Mouse (Mus musculus) adrenal gland, adult 8-10 months (tissue): ENCODE results near the gene Cnga3. TPM values are rescaled to one million over a fixed set of nuclear protein-coding genes. Genes with fewer than 3 reads are reported as not detected.
A peak's percentile ranks its signal among the peaks of the same experiment; 100 is the strongest.

ENCODE experiments used
- DNase-seq: peaks from one replicate; pipeline ENCODE4 v3.0.0; 2022
- total RNA-seq, 4 experiments: library from RNA; stranded (reverse); gene quantifications; 2 replicates each; pipeline ENCODE4 v1.2.4; 2022

Cnga3 gene
- total RNA-seq, 4 experiments from 2014 or later: 2.6 to 4.1 (median 3.0) TPM

DNA sequence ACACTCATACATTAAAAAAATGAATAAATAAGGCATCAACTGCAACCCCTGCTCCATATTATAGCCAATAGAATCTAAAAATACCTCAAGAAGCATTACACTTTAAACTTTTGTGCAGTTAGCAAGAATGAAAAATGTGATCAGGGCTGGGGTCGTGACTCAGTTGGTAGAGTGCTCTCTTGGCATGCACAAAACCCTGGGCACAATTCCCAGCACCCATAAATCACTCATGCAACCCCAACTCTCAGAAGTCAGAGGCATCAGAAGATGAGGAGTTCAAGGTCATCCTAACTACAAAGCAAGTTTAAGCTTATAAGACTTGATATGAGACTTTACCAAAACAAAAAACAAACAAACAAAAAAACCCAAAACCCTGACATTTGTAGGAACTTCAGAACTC is 73.5 kb downstream of the Cnga3 start:
- DNase-seq: peak; percentile 63

DNA sequence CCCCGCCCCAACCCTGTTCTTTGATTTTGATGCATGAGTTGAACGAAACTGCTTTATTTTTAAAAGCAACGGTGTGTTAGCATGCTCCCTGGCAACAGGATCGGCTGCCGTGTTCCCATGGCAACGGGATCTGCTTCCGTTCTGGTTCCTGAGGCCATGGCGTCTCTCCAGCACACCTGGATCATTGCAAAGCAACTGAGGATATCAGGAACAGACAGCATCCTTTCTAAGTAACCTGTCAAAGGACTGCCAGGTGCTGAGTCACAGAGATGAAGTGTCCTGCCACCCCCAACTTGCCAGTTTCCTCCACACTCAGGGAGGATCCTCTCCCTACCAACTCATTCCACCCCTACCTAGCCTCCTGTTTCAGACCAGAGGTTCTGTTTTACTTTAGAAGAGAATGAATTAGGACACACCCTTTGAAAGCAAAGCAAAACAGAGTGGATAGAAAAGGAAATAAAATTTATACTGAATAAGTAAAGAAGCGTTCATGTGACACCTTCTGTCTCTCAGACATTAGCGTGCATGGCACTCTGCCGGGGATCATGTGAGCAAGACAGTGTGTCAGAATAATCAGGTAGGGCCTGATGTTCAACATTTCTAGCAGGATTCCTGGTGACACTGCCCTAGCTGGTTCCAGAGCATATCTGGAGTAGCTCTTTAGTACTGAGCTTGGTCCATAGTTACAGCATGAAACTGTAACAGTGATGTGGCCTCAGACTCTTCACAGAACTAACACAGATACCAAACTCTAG is 74.1 kb downstream of the Cnga3 start:
- no peak for DNase-seq

DNA sequence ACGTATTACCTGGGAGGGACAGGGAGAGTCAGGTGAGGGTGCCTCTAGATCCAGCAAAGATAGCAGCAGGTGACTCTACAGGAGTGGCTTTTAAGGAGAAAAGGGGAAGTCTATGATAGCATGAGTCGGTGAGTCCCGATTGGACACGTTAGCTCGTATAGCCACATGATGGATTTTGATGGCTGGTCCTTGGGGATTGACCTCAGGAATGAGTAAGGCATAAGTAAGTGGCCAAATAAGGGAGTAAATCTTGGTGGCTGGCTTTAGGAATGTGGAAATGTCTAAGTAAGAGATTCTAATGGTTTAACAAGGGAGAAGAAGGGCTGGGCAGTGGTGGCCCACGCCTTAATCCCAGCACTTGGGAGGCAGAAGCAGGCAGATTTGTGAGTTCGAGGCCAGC is 74.7 kb downstream of the Cnga3 start:
- DNase-seq: no peak

DNA sequence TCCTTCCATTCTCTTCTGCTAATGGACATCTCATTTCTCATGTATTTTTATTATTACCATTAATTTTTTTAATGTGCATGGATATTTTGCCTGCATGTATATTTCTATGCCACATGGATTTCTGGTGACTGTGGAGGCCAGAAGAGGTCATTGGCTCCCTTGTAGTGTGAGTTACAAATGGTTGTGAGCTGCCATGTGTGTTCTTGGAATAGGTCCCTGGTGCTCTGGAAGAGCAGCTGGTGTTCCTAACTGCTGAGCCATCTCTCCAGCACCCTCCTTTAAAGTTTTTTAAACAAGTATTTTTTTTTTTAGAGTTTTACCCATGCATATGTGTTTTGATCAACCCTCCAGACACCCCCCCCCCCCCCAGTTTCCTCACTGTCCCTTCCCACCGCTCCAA is 82.2 kb downstream of the Cnga3 start:
- DNase-seq: no peak

DNA sequence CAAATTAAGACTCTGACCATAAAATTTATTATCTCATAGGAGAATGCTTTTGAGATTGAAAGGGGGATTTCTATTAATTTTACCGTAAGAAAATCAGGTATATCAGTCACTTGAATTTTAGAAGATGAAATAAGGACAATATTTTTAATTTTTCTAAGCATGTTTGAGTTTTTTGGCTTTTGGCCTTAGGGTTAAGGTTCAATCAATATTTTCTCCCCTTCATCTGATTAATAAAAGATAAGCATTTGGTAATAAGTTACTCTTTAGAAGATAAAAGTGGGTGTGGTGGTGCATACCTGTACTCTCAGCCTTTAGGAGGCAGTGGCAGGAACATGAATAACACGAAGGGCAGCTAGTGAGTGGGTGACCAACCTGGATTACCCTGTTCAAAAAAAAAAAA is 84.7 kb downstream of the Cnga3 start:
- DNase-seq: no peak

DNA sequence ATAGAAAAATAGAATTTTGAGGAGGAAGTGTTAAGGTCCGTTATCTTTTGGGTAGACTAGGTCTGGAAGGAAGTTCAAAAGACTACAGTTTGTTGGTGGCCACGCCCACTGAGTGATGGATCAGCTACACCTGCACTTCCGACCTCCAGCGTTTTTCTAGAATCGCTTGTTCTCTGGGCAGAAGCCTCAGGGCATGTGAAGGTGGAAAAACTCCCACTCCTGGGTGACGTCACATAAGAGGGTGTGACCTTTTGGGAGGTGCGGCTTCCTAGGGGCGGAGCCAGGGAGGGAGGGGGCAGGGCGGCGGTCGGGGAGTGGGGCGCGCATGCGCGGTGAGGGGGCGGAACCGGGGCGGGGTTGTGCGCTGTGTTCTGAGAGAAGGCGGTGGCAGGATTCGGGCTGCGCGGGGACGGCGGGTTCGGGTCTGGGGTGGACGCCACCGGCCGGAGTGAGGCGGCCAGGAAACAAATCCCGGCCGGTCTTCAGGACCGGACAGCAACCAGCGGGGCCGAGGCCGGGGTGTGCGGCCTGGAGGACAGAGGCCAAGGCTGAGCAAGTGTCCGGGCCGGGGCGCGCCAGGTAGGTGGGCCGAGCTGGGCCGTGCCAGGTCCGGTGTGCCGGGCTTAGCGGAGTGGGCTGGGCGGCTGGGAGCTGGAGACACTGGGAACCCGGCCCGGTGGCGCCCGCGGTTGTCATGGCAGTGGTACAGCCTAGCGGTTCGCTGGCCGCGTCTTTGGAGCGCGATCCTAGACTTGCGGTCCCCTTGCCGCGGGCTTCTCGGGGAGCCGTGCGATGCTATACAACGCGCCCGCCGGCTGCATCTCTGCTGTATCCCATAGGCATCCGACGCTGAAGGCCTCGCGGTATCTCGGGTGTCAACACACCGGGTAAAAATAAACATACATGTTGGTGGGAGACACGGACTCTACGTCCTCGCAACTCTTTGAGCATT is 85.6 kb downstream of the Cnga3 start, which contains the start of gene Inpp4a:
Gene Inpp4a, plus strand, starts transcription at position 326 of the 952 bp plus-strand sequence.
- DNase-seq: peak; percentile 87

DNA sequence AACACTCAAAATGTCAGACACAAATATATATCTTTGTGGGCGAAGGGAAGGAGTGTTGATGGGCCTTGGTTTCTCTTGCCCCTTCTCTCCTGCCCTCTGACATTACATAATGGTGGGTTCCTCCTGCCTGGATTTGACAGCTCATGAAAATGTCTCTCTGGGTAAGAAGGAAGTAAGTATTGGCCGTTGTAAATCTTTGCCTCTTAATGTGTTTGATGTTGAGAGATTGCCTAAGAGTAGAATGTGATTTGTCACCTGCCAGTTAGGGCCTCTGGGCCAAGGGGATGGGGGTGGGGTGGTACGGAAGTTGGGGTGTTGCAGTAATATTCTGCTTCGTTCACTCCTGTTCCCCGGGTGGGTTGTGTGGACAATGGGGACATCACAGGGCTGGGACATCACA is 86.4 kb downstream of the Cnga3 start:
- DNase-seq: no peak

DNA sequence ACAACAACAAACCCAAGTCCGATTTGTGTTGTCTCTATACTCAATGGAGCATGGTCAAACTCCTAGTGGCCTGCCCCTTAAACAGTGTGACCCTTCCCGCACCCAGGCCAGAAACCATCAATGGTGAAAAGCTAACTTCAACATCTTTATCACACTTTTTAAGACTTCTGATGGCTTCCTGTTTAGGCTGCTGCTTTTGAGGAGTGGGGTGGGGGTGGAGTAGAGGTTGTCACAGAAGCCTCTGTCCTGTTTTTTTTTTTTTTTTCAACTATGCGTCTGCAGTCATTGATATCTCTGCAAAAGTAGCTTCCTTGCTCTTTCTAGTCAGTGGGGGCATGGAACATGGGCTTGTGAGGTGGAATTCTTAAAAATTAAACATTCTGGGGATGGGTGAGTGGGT is 88.6 kb downstream of the Cnga3 start:
- DNase-seq: no peak

DNA sequence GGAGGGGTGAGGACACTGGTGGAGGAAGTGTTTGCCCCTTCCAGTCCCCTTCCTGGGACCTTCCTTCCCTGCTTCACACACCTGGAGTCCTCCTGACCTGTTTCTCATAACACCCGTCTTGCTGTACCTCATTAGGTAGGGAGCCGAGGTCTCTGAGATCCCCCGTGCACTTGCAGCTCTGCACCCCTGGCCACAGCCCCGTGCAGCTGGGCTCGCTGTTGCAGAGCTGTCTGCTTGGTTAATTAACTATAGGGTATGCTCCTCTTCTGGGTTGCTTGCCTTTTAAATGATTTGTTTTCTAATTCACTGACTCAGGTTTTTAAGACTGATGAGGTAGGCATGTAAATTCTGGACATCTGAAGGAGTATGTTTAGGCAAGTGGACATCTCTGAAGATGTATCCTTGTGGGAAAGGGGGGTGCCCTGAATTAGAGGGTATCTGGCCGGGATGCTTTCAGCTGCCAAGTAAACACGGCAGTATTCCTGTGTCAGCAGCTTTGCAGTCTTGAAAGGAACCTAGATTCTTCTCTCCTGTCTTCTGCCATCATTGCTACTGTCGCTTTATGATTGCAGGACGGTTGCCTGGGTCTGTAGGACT is 91.6 kb downstream of the Cnga3 start:
- no peak for DNase-seq

DNA sequence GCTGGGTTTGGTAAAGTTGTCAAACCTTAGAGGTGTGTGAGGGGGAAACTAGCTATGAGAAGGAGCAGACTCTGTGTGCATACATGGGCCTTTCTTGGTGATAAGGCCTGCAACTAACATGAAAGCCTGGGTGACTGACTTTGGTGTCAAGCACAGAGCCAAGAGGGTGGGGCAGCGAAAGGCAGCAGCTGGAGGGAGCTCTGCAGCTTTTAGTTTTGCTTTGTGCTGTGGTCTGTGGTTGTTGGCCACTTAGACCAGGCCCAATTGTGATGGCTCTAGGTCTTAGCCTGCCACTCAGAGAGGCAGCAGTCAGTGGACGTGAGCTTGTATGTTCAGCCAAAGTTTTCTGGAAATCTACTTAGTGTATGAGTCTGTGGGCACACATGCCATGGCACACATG is 93.4 kb downstream of the Cnga3 start:
- no peak for DNase-seq

DNA sequence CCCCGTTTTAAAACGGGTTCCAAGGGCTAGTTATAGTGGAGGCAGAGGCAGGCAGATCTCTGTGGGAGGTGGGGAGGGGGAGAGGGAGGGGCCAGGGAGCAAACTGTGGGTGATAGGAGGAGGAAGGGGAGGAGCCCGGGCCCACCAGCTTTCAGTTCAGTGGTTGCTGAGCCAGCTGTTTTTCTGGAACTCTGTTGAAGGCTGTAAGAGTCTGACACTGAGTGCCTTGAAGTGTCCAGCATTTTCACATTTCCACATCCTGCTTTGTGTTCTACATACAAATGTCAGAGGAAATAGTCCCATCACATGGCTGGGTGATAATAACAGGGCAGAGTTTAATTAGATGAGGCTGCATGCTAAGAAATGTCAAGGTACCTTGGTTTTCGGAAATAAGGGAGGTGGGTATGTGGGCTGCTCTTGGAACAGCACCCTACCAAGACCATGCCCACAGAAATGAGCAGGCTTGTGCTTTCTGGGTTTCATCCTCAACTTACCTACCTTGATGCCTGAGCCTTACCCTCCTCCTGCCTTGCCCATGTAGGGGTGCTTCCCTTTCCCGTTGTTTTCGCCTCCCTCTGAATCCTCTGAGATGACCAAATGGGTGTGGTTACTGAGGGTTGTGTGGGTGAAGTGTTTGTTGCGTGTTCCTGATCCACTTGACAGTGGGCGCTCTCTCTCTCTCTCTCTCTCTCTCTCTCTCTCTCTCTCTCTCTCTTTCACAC is 93.9 kb downstream of the Cnga3 start:
- no peak for DNase-seq

DNA sequence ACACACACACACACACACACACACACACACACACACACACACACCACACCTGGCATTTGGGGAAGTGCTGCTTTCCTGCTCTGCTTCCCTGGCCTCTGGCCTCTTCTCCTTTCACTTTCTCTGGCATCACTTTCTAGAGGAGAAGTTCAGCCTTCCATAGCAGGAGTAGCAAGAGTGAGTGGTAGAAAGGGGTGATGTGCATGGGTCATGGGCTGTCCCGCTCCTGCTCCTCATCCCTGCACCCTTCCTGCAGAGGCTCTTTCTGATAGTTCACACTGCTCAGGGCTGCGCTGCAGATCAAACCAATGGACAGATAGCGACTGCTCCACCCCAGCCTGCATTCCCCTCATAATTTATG is 94.5 kb downstream of the Cnga3 start:
- DNase-seq: no peak

DNA sequence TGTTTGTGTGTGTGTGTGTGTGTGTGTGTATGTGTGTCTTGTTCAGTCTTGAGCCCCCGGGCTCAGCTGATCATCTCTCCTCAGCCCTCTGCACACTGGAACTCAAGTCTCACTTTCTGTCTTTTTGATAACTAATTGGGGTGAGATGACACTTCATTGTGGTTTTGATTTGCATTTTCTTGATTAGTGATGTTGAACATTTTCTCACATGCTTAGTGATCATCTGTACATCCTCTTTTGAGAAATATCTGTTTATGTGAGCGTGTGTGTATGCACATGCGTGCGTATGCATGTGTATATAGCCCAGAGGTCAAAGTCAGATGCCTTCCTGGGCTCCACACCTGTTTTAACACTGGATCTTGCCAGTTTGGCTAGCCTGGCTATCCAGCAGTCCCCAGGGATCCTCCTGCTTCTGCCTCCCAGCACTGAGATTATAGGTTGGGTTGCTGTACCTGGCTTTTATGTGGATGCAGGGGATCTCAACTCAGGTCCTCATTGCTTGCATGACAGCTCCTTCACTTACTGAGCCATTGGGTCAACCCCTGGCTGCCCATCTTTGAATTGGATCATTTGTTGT is 95.8 kb downstream of the Cnga3 start:
- DNase-seq: no peak

Other genes starting within 250 kb of the Cnga3 start
- gene Vwa3b, start 187.8 kb upstream of the Cnga3 start, total RNA-seq: 1 to 10 TPM in 2 of 4 experiments, under 1 TPM in 2; 0.46 to 1.3 (median 1.0) TPM
- gene Inpp4a, start 85.4 kb downstream of the Cnga3 start, total RNA-seq: 10 to 100 TPM; 23.0 to 35.6 (median 31.2) TPM
- gene Coa5, start 215.7 kb downstream of the Cnga3 start, total RNA-seq: 100 to 1,000 TPM in 3 of 4 experiments, 10 to 100 TPM in 1; 90.0 to 125 (median 111) TPM
- 10 to 100 TPM; 72.8 to 82.8 (median 77.7) TPM for gene Unc50, start 215.7 kb downstream of the Cnga3 start, total RNA-seq